Mouse (Mus musculus): Measurements from ENCODE around the gene Tlr3. TPM values are rescaled to one million over a fixed set of nuclear protein-coding genes. Genes with fewer than 3 reads are reported as not detected.

Tlr3 gene
- polyA plus RNA-seq (2021) = 4.9 TPM

DNA sequence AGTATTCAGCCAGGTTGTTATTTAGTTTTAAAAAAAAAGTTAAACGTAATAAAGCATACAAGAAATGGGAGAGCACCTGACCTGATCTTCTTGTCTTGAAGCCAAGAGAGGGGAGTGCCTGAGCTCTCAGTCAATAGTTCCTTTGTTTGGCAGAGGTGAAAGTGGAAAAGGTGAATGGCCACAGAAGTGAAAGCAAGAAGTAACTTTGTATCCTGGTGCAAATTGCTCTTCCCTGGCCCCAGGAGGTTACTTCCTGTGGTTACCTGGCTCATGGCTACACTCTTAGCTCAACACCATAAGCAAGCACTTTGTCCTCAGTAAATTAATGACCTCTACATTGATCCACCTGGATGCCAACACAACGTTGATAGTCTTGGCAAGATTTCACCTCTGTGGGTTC lies at the start of gene Tlr3:
Tlr3 (minus strand) TSS at position 199 of the 400 bp plus-strand sequence.
- in situ Hi-C loops (cut with MboI; ENCODE audit: low pct_unique_long_range_greater_than_20kb) = no loop called here
- POLR2A ChIA-PET = no interaction called here
- TF ChIP-seq CTCF (IDR thresholded peaks at IDR 0.05) = no peak
- DNase-seq (ENCODE audit: low read depth, low spot score) = no peak
- CTCF ChIA-PET = no interaction called here
- ATAC-seq = no peak
- no peaks in the 10 kb centered on the region for H3K27me3 ChIP-seq

DNA sequence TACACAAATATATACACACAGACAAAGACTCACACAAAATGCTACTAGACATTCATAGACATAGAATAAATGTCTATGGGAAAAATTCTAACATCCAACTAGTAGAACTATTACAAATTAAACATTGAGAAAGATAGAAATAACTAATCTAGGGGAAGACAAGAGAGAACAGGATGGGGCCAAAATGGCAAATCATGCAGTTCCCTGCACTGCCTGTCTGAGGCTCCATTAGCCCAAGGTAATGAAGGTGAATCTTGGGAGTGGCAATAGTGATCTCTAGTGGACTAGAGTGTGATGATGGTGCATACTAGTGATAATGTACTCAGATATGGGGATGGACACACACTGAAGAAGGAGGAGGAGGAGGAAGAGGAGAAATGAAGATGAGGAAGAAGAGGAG lies 47.0 kb upstream of the Tlr3 start:
- DNase-seq (ENCODE audit: low read depth, low spot score) = no peak
- POLR2A ChIA-PET = no interaction called here
- in situ Hi-C loops (cut with MboI; ENCODE audit: low pct_unique_long_range_greater_than_20kb) = loop anchor here (10.0 kb wide), 1 partner anchor 357 kb away; no protein-coding TSS in a partner anchor
- CTCF ChIA-PET = no interaction called here
- TF ChIP-seq CTCF (IDR thresholded peaks at IDR 0.05) = peak; percentile 52
- ATAC-seq = no peak
- no peaks in the 10 kb centered on the region for H3K27me3 ChIP-seq

DNA sequence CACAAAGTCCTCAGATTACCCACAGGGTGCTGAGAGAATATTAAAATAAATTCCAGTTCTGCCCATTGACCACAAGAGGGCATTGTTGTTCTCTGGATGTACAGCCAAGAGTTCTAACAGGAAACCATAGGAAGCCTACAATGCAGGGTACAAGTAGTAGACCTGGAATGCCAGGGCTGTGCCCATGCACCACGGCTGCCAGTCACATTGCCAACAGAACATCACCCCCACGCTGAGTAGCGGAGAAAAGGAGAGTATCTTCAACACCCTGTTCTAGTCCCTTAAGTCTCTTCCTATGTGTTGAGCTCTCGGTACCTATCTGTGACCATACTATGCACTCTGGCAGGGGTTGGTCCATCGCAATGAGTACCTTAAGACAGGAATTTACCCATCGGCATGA lies 43.5 kb upstream of the Tlr3 start:
- ATAC-seq = peak; percentile 54
- CTCF ChIA-PET = interaction anchor here (0.8 to 3.2 kb wide), 5 partner anchors 16 to 480 kb away, joined by 3 to 19 read pairs (median 8); partner anchors contain the start of gene Ccdc110
- no peak for DNase-seq (ENCODE audit: low read depth, low spot score)
- peak; percentile 77 for TF ChIP-seq CTCF (IDR thresholded peaks at IDR 0.05)
- POLR2A ChIA-PET = no interaction called here
- in situ Hi-C loops (cut with MboI; ENCODE audit: low pct_unique_long_range_greater_than_20kb) = loop anchor here (5.0 to 10.0 kb wide), 3 partner anchors 323 to 483 kb away; no protein-coding TSS in a partner anchor
- no peaks in the 10 kb centered on the region for H3K27me3 ChIP-seq

DNA sequence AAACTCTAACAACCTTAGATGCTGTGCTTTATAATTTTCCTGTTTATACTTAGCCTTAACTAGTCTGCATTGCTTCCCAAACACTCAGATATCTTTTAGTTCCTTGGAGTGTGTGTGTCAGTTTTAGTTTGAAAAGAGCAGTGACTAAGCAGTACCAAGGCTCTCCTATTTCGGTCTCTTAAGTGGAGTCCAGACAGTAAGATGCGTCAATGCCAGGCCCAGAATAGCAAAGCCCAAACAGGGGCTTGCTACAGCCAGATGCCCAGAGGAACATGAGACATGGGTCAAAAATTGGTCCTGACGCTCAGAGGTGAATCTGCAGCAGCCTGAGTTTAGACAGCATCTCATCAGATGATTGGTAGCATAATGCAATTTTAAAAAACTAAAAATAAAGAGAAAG lies 41.2 kb upstream of the Tlr3 start:
- ATAC-seq (no peak), DNase-seq (ENCODE audit: low read depth, low spot score) (no peak)
- ChIA-PET CTCF (interaction anchor here (0.6 to 1.1 kb wide), 2 partner anchors 329 to 482 kb away, joined by 3 read pairs; partner anchors contain the start of gene Ccdc110), POLR2A (no interaction called here)
- in situ Hi-C loops (cut with MboI; ENCODE audit: low pct_unique_long_range_greater_than_20kb) = loop anchor here (5.0 to 10.0 kb wide), 3 partner anchors 325 to 485 kb away; no protein-coding TSS in a partner anchor
- TF ChIP-seq CTCF (IDR thresholded peaks at IDR 0.05) = no peak
- H3K27me3 ChIP-seq = no peaks in the 10 kb centered on the region

DNA sequence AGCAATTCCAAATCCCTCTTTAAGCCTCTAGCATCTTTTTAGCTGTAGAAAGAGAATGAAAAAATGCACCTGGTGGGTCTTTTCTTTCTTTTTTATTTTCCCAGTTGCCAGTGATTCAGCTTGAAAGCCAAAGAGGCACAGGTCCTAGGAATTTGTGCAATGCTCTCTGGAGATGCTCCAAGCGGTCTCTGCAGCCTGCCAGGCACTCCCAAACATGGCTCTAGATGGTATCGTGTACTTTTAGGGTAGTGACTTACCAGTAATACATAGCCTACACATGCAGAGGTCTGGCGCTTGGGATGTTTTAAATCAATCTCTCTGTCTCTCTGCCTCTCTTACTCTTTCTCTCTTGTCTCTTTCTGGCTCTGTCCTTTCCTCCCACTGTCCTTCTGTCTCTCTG lies 38.0 kb upstream of the Tlr3 start:
- ATAC-seq (no peak), DNase-seq (ENCODE audit: low read depth, low spot score) (no peak)
- H3K27me3 ChIP-seq = no peaks in the 10 kb centered on the region
- POLR2A ChIA-PET = no interaction called here
- TF ChIP-seq CTCF (IDR thresholded peaks at IDR 0.05) = no peak
- in situ Hi-C loops (cut with MboI; ENCODE audit: low pct_unique_long_range_greater_than_20kb) = no loop called here
- CTCF ChIA-PET = interaction anchor here (0.8 to 2.2 kb wide), 4 partner anchors 10 to 487 kb away, joined by 3 to 6 read pairs (median 4); no protein-coding TSS in a partner anchor

DNA sequence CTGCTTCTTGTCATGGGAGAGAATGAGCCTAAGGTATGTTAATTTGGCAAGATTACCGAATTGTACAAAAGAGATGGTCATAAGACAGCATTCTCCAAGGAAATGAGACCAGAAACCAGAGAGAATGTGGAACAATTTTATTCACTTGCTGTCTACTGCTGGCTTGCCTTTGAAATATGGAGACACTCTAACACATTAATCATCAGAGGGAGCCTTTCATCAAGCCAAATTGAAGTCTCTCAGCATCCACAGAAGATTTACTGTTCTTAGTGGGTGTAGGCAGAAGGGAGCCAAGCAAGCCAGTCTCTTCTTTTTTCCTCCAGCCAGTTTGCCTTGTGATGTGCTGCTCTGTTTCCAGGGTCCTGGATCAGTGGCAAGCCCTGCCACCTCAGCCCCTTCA lies 37.4 kb upstream of the Tlr3 start:
- TF ChIP-seq CTCF (IDR thresholded peaks at IDR 0.05) = no peak
- POLR2A ChIA-PET = no interaction called here
- no peaks in the 10 kb centered on the region for H3K27me3 ChIP-seq
- in situ Hi-C loops (cut with MboI; ENCODE audit: low pct_unique_long_range_greater_than_20kb) = no loop called here
- DNase-seq (ENCODE audit: low read depth, low spot score) = no peak
- ATAC-seq = peak; percentile 57
- CTCF ChIA-PET = interaction anchor here (2.0 kb wide), 1 partner anchor 9 kb away, joined by 6 read pairs; no protein-coding TSS in a partner anchor

DNA sequence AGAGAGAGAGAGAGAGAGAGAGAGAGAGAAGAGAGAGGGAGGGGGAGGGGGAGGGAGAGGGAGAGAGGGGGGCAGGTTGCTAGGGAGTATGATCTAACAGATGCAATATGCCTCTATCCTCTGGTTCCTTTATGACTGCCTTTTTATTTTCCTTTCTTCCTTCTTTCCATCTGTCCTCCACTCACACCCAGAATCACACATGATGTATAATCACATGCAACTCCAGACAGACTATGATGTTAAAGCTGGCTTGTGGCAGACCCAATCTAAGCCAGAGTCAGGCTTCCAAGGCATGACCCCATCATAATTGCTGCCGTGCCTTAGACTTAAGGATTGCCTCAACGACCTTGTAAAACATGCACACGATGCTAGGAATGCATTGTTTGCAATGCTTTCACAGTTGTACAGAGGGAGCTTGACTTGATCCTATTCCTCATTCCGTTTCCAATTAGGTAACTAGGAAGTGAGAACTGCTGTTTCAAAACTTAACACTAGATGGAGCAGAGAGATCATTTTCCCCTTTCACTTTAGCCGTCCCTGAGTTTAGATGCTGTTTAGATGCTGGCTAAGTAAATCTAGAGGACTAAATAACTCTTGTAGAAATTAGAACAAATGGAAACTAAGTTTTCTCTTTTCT lies 28.1 kb upstream of the Tlr3 start:
- ATAC-seq = peak; percentile 67
- POLR2A ChIA-PET = no interaction called here

DNA sequence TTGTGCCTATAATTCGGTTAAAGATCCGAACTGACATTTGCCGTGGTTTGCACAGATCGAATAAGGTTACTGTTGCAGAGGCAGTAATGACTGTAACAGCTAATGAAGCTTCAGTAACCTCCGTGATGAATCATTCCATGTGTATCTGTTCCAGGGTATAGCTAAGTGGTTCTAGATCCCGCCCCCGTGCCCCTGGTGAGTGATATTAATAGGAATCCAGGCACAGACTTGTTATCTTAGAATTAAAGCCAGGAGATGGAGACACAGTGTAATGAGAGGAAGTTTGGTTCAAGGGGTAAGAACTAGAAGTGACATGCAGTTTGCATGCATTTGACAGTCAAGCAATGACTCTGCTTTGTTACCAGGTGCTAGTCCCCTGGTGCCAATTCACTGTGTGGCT lies 9.3 kb upstream of the Tlr3 start:
- in situ Hi-C loops (cut with MboI; ENCODE audit: low pct_unique_long_range_greater_than_20kb) = no loop called here
- peaks cover 3% of the 10 kb centered on the region for H3K27me3 ChIP-seq
- TF ChIP-seq CTCF (IDR thresholded peaks at IDR 0.05) = no peak
- ChIA-PET POLR2A (no interaction called here), CTCF (interaction anchor here (0.9 to 2.1 kb wide), 4 partner anchors 18 to 515 kb away, joined by 3 to 6 read pairs (median 4); partner anchors contain the start of gene Ccdc110)
- ATAC-seq = no peak
- DNase-seq (ENCODE audit: low read depth, low spot score) = no peak

More for the DNA sequence above, 28.1 kb upstream of the Tlr3 start:
- CTCF ChIA-PET = interaction anchor here (0.8 to 3.1 kb wide), 7 partner anchors 9 to 497 kb away, joined by 3 to 12 read pairs (median 4); partner anchors contain the start of gene Ccdc110
- DNase-seq (ENCODE audit: low read depth, low spot score) = no peak
- H3K27me3 ChIP-seq = peaks cover 4% of the 10 kb centered on the region
- in situ Hi-C loops (cut with MboI; ENCODE audit: low pct_unique_long_range_greater_than_20kb) = no loop called here
- peak; percentile 58 for TF ChIP-seq CTCF (IDR thresholded peaks at IDR 0.05)

DNA sequence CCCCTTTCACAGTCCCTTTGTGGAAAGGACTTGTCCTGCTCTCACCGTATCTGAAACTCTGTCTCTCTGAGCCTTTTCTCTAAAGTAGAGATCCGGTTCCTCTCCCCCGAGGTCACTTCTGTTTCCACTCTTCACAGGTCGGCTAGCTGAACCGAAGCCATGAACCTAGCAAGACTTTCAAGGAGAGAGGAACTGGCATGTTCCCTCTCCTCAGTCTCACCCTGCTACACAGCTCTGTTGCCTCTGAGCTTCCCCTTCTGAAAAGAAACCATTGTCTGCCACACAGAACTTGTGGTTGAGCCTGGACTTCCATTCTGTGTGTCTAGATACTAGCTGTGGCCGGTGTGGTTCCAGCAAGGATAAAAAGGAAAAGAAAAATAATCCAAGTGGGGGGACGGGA lies 4.1 kb upstream of the Tlr3 start:
- no peak for TF ChIP-seq CTCF (IDR thresholded peaks at IDR 0.05)
- CTCF ChIA-PET = interaction anchor here (0.8 to 1.1 kb wide), 2 partner anchors 18 to 35 kb away, joined by 3 read pairs; no protein-coding TSS in a partner anchor
- ATAC-seq (no peak), DNase-seq (ENCODE audit: low read depth, low spot score) (no peak)
- in situ Hi-C loops (cut with MboI; ENCODE audit: low pct_unique_long_range_greater_than_20kb) = no loop called here
- no peaks in the 10 kb centered on the region for H3K27me3 ChIP-seq
- POLR2A ChIA-PET = no interaction called here

DNA sequence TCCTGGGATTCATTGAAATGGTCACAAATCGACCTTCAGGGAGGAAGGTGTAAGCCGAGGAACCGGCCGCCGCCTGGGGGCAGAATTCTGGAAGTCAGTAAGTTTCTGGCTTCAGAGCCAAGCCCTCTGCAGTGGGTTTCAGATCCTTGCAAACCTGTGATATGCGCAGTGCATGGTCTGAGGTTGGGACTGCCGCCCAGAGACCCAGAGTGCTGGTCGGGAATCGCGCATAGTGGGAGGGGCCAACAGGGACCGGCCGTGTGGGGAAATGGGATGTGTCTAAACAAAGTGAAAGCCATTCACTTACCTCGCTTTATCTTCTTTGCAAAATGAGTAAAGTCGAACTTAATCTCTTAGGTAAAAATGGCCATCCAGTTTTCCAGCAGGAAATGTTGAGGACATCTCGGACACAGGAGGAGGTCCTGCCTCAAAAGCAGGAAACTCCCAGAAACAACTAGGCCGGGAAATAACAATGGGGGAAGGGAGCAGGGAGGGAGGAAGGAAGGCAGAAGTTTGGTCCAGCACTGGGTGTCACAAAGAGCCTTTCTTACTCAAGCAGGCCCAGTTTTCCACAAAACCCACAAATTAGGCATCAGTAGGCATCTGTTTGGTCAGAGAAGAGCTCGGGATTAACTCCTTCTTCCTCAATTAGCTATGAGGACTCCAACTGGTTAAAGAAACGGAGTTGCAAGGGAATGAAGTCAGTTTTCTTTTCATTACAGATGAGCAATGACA lies 567 bp downstream of the Tlr3 start:
- POLR2A ChIA-PET = no interaction called here
- CTCF ChIA-PET = no interaction called here
- TF ChIP-seq CTCF (IDR thresholded peaks at IDR 0.05) = peak; percentile 41
- in situ Hi-C loops (cut with MboI; ENCODE audit: low pct_unique_long_range_greater_than_20kb) = no loop called here
- ATAC-seq = peak; percentile 78
- H3K27me3 ChIP-seq = no peaks in the 10 kb centered on the region
- no peak for DNase-seq (ENCODE audit: low read depth, low spot score)

DNA sequence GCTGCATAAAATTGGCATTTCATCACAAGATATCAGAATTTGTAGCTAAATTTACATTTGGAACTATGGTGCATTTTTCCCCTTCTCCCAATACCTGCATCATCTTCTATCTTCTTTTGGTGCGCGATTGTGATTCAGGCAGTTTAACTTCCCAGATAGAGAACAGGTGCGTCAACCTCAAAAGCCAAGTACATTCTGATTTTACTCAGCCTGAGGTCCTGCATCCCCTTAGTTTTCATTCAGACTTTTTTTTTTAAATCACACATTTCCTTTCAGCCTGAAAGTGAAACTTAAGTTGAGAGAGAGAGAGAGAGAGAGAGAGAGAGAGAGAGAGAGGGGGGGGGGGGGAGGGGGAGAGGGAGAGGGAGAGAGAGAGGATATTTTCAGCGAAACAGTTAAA lies 1.2 kb downstream of the Tlr3 start:
- ChIA-PET POLR2A (no interaction called here), CTCF (no interaction called here)
- no peaks in the 10 kb centered on the region for H3K27me3 ChIP-seq
- TF ChIP-seq CTCF (IDR thresholded peaks at IDR 0.05) = no peak
- DNase-seq (ENCODE audit: low read depth, low spot score) = no peak
- no peak for ATAC-seq
- in situ Hi-C loops (cut with MboI; ENCODE audit: low pct_unique_long_range_greater_than_20kb) = no loop called here
